Mouse (Mus musculus) kidney, postnatal 0 days (tissue): ENCODE measurements around the gene Cox6b1. TPM values are rescaled to one million over a fixed set of nuclear protein-coding genes. Genes with fewer than 3 reads are reported as not detected.

Source experiments
- ATAC-seq: fragments of 200-750 bp; cut with Nextera tagmentation; replicated peaks from 2 replicates; pipeline ENCODE4 v1.8.0; 2017; ENCODE audit warnings: low read depth, moderate number of reproducible peaks, moderate TSS enrichment, moderate library complexity; ENCODE audit not compliant: low FRiP score
- DNase-seq: peaks from one replicate; pipeline ENCODE4 v3.0.0-alpha.2; 2016; ENCODE audit warnings: low spot score
- H3K27ac ChIP-seq: fragments of 300-500 bp; sonication (generic); 2 replicates; pipeline ENCODE4 v1.5.1; 2014; ENCODE audit warnings: mild to moderate bottlenecking
- H3K27me3 ChIP-seq: fragments of 300-500 bp; sonication (generic); 2 replicates; pipeline ENCODE4 v1.6.1; 2014; ENCODE audit warnings: low read length, mixed read lengths; ENCODE audit not compliant: insufficient read depth
- H3K36me3 ChIP-seq: fragments of 300-500 bp; sonication (generic); 2 replicates; pipeline ENCODE4 v1.6.1; 2014; ENCODE audit warnings: low read length, mixed read lengths; ENCODE audit not compliant: insufficient read depth
- H3K4me1 ChIP-seq: fragments of 300-500 bp; sonication (generic); replicated peaks from 2 replicates; pipeline ENCODE4 v1.6.1; 2014; ENCODE audit warnings: antibody characterized with exemption, low read length, mixed read lengths; ENCODE audit not compliant: insufficient read depth
- H3K4me2 ChIP-seq: fragments of 300-500 bp; sonication (generic); 2 replicates; pipeline ENCODE4 v1.6.1; 2014; ENCODE audit warnings: mild to moderate bottlenecking, low read length, moderate library complexity, mixed read lengths
- H3K4me3 ChIP-seq: fragments of 300-500 bp; sonication (generic); replicated peaks from 2 replicates; pipeline ENCODE4 v1.5.1; 2014; ENCODE audit warnings: low read depth, low read length
- H3K9ac ChIP-seq: fragments of 300-500 bp; sonication (generic); 2 replicates; pipeline ENCODE4 v1.6.1; 2014; ENCODE audit warnings: low read depth, low read length
- H3K9me3 ChIP-seq: fragments of 300-500 bp; sonication (generic); replicated peaks from 2 replicates; pipeline ENCODE4 v1.6.1; 2016; ENCODE audit warnings: low read length, inconsistent platforms, mixed read lengths
- CTCF ChIP-seq: IDR thresholded peaks from 2 replicates; pipeline ENCODE4 v1.5.1; 2016; ENCODE audit warnings: antibody characterized with exemption, low read depth, mild to moderate bottlenecking, moderate library complexity
- WGBS: fragments of 180-500 bp; shearing (Covaris S2); extraction: QIAGEN DNeasy Blood & Tissue Kit; methylation state at CpG from one replicate; pipeline ENCODE4 v1.1.7; 2014; 5-methylcytosine and 5-hydroxymethylcytosine counted together
- microRNA-seq: library from miRNA; unstranded; fragments of <30 nt; microRNA quantifications from one replicate; pipeline ENCODE4, GENCODE M21; 2016
- polyA plus RNA-seq: library from polyadenylated mRNA; unstranded; fragments of >200 nt; fragmentation: Nextera tagmentation; extraction: Ambion mirVana; gene quantifications from 2 replicates; pipeline ENCODE4 v1.2.1, GENCODE M21; 2015

Cox6b1 gene
- polyA plus RNA-seq, 1 experiment from 2014 or later = 1,723 TPM

GRCm38 (mm10) chr7:30584339-30584738 lies 41.6 kb downstream of the Cox6b1 start:
- no peak for DNase-seq
- no peaks in the 10 kb centered on the region for H3K9me3 ChIP-seq
- WGBS = 89% methylated on average over 10 of the region's 10 CpGs
- H3K4me2 ChIP-seq = no peak overlapping the region
- no peaks in the 10 kb centered on the region for H3K27me3 ChIP-seq
- H3K27ac ChIP-seq = no peak overlapping the region
- no peak overlapping the region for H3K9ac ChIP-seq
- peaks cover 65% of the 10 kb centered on the region for H3K36me3 ChIP-seq
- no peak for TF ChIP-seq CTCF
- H3K4me3 ChIP-seq = no peak overlapping the region
- H3K4me1 ChIP-seq = peaks cover 6% of the 10 kb centered on the region; the same call in 1 of the 2 replicates
- ATAC-seq = no peak

DNA sequence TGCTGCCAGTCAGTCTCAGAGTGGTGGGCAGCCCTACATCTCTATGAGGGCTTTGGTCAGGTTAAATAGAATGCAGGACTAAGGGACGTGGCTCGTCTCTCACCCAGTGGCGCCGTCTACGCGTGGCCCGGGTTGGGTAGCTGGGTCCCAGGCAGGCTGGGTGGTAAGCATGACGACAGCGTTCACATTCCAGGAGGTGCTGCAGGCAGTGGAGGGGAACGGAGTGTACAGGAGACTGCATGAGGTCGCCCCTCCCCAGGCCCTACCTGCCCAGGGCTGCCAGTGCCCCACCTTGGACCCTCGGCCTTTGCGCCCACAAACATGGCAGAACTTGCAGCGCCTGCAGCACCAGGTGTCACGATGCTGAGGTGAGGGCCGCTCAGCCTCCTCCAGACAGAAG lies 44.4 kb downstream of the Cox6b1 start:
- peak; percentile 61 for ATAC-seq

DNA sequence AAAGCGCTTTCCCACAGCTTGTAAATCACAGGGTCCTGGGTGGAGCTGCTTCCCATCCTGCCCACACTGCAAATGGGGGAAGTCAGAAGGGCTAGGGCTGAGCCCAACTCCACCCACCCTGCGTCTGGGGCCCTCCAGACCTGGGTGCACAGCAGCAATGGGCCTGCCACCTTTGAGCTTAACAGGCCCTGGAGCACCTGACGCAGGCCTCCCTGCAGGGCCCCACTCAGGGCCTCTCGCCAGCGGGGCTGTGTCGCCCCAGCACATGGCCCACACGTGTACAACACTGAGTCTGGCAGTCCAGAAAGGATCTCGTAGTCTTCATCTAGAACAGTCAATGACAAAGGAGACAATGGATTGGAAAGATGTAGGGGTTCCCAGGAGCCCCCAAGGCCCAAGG lies 46.0 kb downstream of the Cox6b1 start:
- no peak for ATAC-seq

More for the DNA sequence above, 44.4 kb downstream of the Cox6b1 start:
- no peaks in the 10 kb centered on the region for H3K27me3 ChIP-seq
- no peak for TF ChIP-seq CTCF
- WGBS = 85% methylated on average over 16 of the region's 16 CpGs
- H3K9ac ChIP-seq = no peak overlapping the region
- H3K4me1 ChIP-seq = no peaks in the 10 kb centered on the region
- H3K9me3 ChIP-seq = no peaks in the 10 kb centered on the region
- no peak overlapping the region for H3K27ac ChIP-seq
- DNase-seq = no peak
- no peak overlapping the region for H3K4me2 ChIP-seq
- peaks cover 89% of the 10 kb centered on the region for H3K36me3 ChIP-seq
- no peak overlapping the region for H3K4me3 ChIP-seq

GRCm38 (mm10) chr7:30572969-30573368 lies 53.0 kb downstream of the Cox6b1 start:
- Histone ChIP-seq H3K9ac (no peak overlapping the region), H3K4me3 (no peak overlapping the region), H3K4me2 (no peak overlapping the region), H3K27ac (no peak overlapping the region), H3K9me3 (no peaks in the 10 kb centered on the region), H3K4me1 (no peaks in the 10 kb centered on the region), H3K27me3 (no peaks in the 10 kb centered on the region), H3K36me3 (peaks cover 89% of the 10 kb centered on the region)
- TF ChIP-seq CTCF = no peak
- 78% methylated on average over 2 of the region's 2 CpGs for WGBS
- DNase-seq = no peak
- ATAC-seq = no peak

More for the DNA sequence above, 46.0 kb downstream of the Cox6b1 start:
- H3K36me3 ChIP-seq = peaks cover 94% of the 10 kb centered on the region
- H3K4me1 ChIP-seq = no peaks in the 10 kb centered on the region
- no peak for TF ChIP-seq CTCF
- WGBS = 93% methylated on average over 8 of the region's 8 CpGs
- H3K9ac ChIP-seq = no peak overlapping the region
- H3K9me3 ChIP-seq = no peaks in the 10 kb centered on the region
- no peak for DNase-seq
- no peak overlapping the region for H3K27ac ChIP-seq
- H3K4me2 ChIP-seq = no peak overlapping the region
- H3K27me3 ChIP-seq = no peaks in the 10 kb centered on the region
- H3K4me3 ChIP-seq = no peak overlapping the region

DNA sequence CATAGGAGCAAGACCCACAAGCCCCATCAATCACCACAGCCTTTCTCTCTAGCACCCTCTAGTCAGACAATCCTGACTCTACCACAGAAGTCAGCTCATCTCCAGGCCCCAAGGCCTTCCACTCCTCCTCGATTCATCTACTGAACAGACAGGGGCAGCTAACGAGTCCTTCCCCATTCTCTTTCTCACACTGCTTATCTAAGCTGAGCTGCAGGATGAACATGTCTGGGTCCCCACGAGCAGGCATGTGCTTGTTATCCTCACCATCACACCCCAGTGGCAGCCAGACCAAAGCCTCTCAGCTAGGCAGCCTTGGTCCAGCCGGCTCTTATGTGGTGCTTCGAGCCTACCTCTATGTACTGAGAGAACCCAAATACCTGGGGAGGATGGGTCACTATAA lies 53.6 kb downstream of the Cox6b1 start:
- DNase-seq (no peak), ATAC-seq (no peak)
- no peak overlapping the region for H3K4me3 ChIP-seq
- no peaks in the 10 kb centered on the region for H3K4me1 ChIP-seq
- H3K9ac ChIP-seq = no peak overlapping the region
- H3K9me3 ChIP-seq = no peaks in the 10 kb centered on the region
- TF ChIP-seq CTCF = no peak
- H3K27ac ChIP-seq = no peak overlapping the region
- peaks cover 83% of the 10 kb centered on the region for H3K36me3 ChIP-seq
- WGBS = 86% methylated on average over 5 of the region's 5 CpGs
- H3K4me2 ChIP-seq = no peak overlapping the region
- no peaks in the 10 kb centered on the region for H3K27me3 ChIP-seq

DNA sequence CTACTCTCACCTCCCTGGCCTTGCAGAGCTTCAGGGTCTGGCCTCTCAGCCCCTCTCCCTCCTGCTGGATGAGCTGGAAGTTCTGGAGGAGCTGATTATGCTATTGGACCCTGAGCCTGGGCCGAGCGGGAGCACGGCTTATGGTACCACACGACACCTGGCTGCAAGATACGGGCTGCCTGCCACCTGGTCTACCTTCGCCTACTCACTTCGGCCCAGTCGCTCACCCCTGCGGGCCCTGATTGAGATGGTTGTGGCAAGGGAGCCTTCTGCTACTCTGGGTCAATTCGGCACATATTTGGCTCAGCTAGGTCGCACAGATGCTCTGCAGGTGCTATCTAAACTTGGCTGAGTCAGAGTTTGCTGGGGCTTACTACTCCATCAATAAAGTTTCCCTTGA lies 58.4 kb downstream of the Cox6b1 start:
- DNase-seq (no peak), ATAC-seq (no peak)
- H3K9ac ChIP-seq = no peak overlapping the region
- no peaks in the 10 kb centered on the region for H3K27me3 ChIP-seq
- no peaks in the 10 kb centered on the region for H3K9me3 ChIP-seq
- H3K4me1 ChIP-seq = no peaks in the 10 kb centered on the region
- WGBS = 84% methylated on average over 11 of the region's 11 CpGs
- no peak overlapping the region for H3K4me3 ChIP-seq
- H3K4me2 ChIP-seq = no peak overlapping the region
- TF ChIP-seq CTCF = no peak
- peaks cover 47% of the 10 kb centered on the region for H3K36me3 ChIP-seq
- H3K27ac ChIP-seq = no peak overlapping the region

Small RNAs within 50 kb of the gene (microRNA-seq; reads per million reads assigned to microRNA genes)
- gene Mir3569 = not detected

Other genes with a start within 250 kb of the Cox6b1 start
- 41.9 and 47.3 TPM in 2 replicates for gene Tyrobp, start 212.4 kb downstream of the Cox6b1 start, polyA plus RNA-seq
- gene Hcst, start 206.3 kb downstream of the Cox6b1 start, polyA plus RNA-seq = 2.1 and 3.4 TPM in 2 replicates
- gene Nfkbid, start 204.4 kb downstream of the Cox6b1 start, polyA plus RNA-seq = 1.1 and 1.2 TPM in 2 replicates
- gene Aplp1, start 180.6 kb downstream of the Cox6b1 start, polyA plus RNA-seq = 24.1 and 25.4 TPM in 2 replicates
- gene Kirrel2, start 168.5 kb downstream of the Cox6b1 start, polyA plus RNA-seq = 0.65 and 1.5 TPM in 2 replicates
- gene Nphs1, start 167.8 kb downstream of the Cox6b1 start, polyA plus RNA-seq = 3.8 and 4.3 TPM in 2 replicates
- 22.9 and 34.1 TPM in 2 replicates for gene Prodh2, start 132.5 kb downstream of the Cox6b1 start, polyA plus RNA-seq
- gene Arhgap33, start 91.1 kb downstream of the Cox6b1 start, polyA plus RNA-seq = 4.2 TPM in 2 replicates
- 15.8 and 17.7 TPM in 2 replicates for gene Hspb6, start 74.0 kb downstream of the Cox6b1 start, polyA plus RNA-seq
- gene Proser3, start 73.9 kb downstream of the Cox6b1 start, polyA plus RNA-seq = 5.2 and 5.6 TPM in 2 replicates
- gene Lin37, start 66.3 kb downstream of the Cox6b1 start, polyA plus RNA-seq = 37.6 and 40.8 TPM in 2 replicates
- gene U2af1l4, start 62.9 kb downstream of the Cox6b1 start, polyA plus RNA-seq = 100 and 102 TPM in 2 replicates
- 5.0 and 7.7 TPM in 2 replicates for gene Gm49396, start 62.8 kb downstream of the Cox6b1 start, polyA plus RNA-seq
- gene Psenen, start 62.5 kb downstream of the Cox6b1 start, polyA plus RNA-seq = 190 TPM in 2 replicates
- 2.4 and 2.5 TPM in 2 replicates for gene Igflr1, start 60.7 kb downstream of the Cox6b1 start, polyA plus RNA-seq
- 4.9 and 5.9 TPM in 2 replicates for gene Kmt2b, start 37.4 kb downstream of the Cox6b1 start, polyA plus RNA-seq
- 0.92 and 1.6 TPM in 2 replicates for gene Zbtb32, start 27.2 kb downstream of the Cox6b1 start, polyA plus RNA-seq
- gene Upk1a, start 13.3 kb downstream of the Cox6b1 start, polyA plus RNA-seq = 35.5 and 48.6 TPM in 2 replicates
- not detected in 2 replicates for gene Etv2, start 9.7 kb upstream of the Cox6b1 start, polyA plus RNA-seq
- gene Rbm42, start 24.2 kb upstream of the Cox6b1 start, polyA plus RNA-seq = 110 and 112 TPM in 2 replicates
- gene Haus5, start 38.8 kb upstream of the Cox6b1 start, polyA plus RNA-seq = 25.2 and 28.8 TPM in 2 replicates
- gene Pmis2, start 45.5 kb upstream of the Cox6b1 start, polyA plus RNA-seq = not detected in 2 replicates
- 2.0 and 2.5 TPM in 2 replicates for gene 2200002J24Rik, start 72.8 kb upstream of the Cox6b1 start, polyA plus RNA-seq
- 4.6 and 5.0 TPM in 2 replicates for gene Atp4a, start 86.1 kb upstream of the Cox6b1 start, polyA plus RNA-seq
- gene Tmem147, start 103.4 kb upstream of the Cox6b1 start, polyA plus RNA-seq = 320 and 325 TPM in 2 replicates
- gene Gapdhs, start 117.5 kb upstream of the Cox6b1 start, polyA plus RNA-seq = 0.15 and 0.32 TPM in 2 replicates
- gene Sbsn, start 125.3 kb upstream of the Cox6b1 start, polyA plus RNA-seq = 2.4 and 2.5 TPM in 2 replicates
- gene Dmkn, start 137.6 kb upstream of the Cox6b1 start, polyA plus RNA-seq = 1.7 and 2.7 TPM in 2 replicates
- 1.4 and 3.4 TPM in 2 replicates for gene Krtdap, start 161.7 kb upstream of the Cox6b1 start, polyA plus RNA-seq
- gene Ffar2, start 197.6 kb upstream of the Cox6b1 start, polyA plus RNA-seq = 0.06 and 0.16 TPM in 2 replicates
- 0.20 TPM in 1 of 2 replicates, not detected in the other for gene Ffar3, start 230.0 kb upstream of the Cox6b1 start, polyA plus RNA-seq
- gene Ffar1, start 235.4 kb upstream of the Cox6b1 start, polyA plus RNA-seq = 0.03 TPM in 1 of 2 replicates, not detected in the other